Mouse (Mus musculus) left cerebral cortex, postnatal 14 days (tissue): ENCODE measurements around the gene Snu13. TPM values are rescaled to one million over a fixed set of nuclear protein-coding genes. Genes with fewer than 3 reads are reported as not detected.
A peak's percentile ranks its signal among the peaks of the same experiment; 100 is the strongest.

ENCODE experiments used
- DNase-seq, 2 experiments: peaks; one replicate each; pipeline ENCODE4 v3.0.0; 2021 to 2022; ENCODE audit warnings: low spot score in 2 of 2, mixed read lengths in 1 of 2
- intact Hi-C: fragments of 180-260 bp; cut with DNase I; formaldehyde crosslinking; loops from one replicate; pipeline ENCODE4 v1.15.1; 2025
- long read RNA-seq, 2 experiments: library from polyadenylated mRNA; stranded (forward); transcript quantifications; one replicate each; pipeline ENCODE4 v2.0.0; 2021
- total RNA-seq, 2 experiments: library from RNA; stranded (reverse); gene quantifications; 2 replicates each; pipeline ENCODE4 v1.2.3; 2021

Gene Snu13
- total RNA-seq, result 100 to 1,000 TPM in 1 of 2 experiments, 10 to 100 TPM in 1; 91.1 to 102 TPM
- long read RNA-seq, experiment 1, transcript Snu13-202 (3 exons, 2,077 nt), result major isoform, 137 of 147 reads
- long read RNA-seq, experiment 1, partial matches to known transcripts, result 1 of 147 reads
- long read RNA-seq, experiment 1, other reads (novel, unspliced or antisense), result 6 of 147 reads
- long read RNA-seq, experiment 2, transcript Snu13-202 (3 exons, 2,077 nt), result major isoform, 118 of 123 reads
- long read RNA-seq, experiment 2, partial matches to known transcripts, result 0 of 123 reads
- long read RNA-seq, experiment 2, other reads (novel, unspliced or antisense), result 5 of 123 reads

GRCm38 (mm10) chr15:82047080-82047883 is at the start of gene Snu13:
Snu13 (minus strand) TSS chr15:82047598.
- DNase-seq, result peak; percentile 88 to 94
- intact Hi-C loops, result no loop called here

- no peak for DNase-seq
Observed at GRCm38 (mm10) chr15:82091061-82091460, 43.7 kb upstream of the Snu13 start.

DNA sequence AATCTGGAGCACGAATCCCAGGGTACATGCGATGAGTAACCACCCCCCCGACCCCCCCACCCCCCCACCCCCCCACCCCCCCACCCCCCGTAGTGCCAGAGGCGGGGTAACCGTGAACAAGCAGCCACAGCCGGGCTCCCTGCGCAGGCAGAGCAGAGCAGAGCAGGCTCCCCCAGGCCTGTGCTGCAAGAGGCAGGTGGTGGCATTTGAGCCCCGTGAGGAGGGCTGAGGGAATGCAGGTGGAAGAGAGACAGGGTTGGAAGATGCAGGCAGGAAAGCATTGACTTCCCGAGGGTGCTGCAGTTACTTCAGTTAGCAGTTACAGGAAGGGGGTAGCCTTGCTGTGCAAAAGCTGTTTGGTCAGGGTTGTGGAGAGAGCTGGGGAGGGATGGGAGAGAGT is 39.9 kb upstream of the Snu13 start:
- intact Hi-C loops, result no loop called here
- DNase-seq, result peak; percentile 35 to 37

More at GRCm38 (mm10) chr15:82091061-82091460, 43.7 kb upstream of the Snu13 start:
- intact Hi-C loops, result no loop called here

DNA sequence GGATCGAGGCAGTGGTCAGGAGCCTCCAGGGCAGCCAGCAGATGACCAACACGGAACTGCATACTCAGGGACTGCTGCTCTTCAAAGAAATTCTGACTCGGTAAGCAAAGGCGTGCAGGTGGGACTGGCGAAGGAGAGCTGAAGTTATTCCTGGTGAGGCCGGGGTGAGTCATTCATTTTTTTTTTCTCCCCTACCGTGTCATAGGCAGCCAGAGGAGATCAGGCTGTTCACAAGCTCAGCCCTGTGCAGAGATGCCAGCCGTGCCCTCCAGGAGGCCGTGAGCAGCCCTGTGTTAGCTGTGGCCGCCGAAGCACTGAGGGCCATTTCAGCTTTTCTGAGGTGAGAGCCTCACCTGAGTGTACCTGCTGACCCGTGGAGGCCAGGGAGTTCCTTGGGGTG is 38.7 kb upstream of the Snu13 start:
- no peak for DNase-seq

GRCm38 (mm10) chr15:82085606-82086005 is 38.2 kb upstream of the Snu13 start:
- no peak for DNase-seq

More for the DNA sequence above, 38.7 kb upstream of the Snu13 start:
- intact Hi-C loops, result no loop called here

DNA sequence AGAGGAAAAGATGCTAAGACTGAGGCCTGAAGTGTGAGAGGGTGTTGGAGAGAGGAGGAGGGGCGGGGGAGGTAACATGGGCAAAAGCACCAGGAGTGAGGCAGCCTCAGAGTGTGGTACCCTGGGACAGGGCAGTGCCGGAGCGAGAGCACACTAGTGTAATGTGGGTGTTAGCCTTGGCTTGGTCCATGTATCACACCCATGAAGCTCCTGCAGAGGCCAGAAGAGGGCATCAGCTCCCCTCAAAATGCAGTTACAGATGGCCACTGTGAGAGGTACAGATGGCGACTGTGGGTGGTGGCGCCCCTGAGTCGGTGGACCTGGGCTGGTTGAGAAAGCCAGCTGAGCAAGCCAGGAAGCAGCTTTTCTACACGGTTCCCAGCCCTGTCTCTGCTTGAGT is 33.8 kb upstream of the Snu13 start:
- peak; percentile 48 to 67 for DNase-seq
- intact Hi-C loops, result no loop called here

More at GRCm38 (mm10) chr15:82085606-82086005, 38.2 kb upstream of the Snu13 start:
- intact Hi-C loops, result no loop called here

DNA sequence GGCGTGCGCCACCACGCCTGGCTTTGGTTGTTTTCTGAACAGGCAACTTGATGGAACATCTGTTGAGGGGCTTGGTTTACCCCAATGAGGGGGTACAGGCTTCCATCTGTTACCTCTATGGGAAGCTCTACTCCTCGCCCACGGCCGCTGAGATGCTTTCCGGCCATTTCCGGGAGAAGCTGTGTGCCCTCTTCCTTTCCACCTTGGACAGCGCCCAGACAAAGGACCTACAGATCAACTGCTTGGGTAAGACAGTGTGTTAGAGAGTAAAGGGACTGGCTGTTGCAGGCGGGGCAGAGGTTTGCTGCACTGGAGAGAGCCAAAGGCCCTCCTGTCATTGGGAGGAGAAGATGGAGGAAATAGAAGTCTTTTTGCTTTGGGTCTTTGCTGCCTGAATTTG is 32.5 kb upstream of the Snu13 start:
- intact Hi-C loops, result no loop called here
- DNase-seq, result no peak

DNA sequence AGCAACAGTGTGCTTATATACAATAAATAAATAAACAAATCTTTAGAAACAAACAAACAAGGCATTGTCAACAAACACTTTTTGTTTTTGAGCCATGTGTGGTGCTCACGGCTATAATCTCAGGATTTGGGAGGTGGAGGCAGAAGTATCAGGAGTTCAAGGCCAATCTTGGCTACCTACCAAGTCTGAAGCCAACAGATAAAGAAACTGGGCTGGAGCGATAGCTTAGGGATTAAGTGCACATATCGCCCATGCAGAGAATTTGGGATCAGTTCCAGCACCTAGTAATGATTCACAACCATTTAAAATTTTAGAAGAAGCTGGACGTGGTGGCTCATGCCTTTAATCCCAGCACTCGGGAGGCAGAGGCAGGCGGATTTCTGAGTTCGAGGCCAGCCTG is 26.1 kb upstream of the Snu13 start:
- intact Hi-C loops, result loop anchor here (2.0 kb wide), 1 partner anchor 159 kb away; no protein-coding TSS in a partner anchor
- DNase-seq, result no peak

DNA sequence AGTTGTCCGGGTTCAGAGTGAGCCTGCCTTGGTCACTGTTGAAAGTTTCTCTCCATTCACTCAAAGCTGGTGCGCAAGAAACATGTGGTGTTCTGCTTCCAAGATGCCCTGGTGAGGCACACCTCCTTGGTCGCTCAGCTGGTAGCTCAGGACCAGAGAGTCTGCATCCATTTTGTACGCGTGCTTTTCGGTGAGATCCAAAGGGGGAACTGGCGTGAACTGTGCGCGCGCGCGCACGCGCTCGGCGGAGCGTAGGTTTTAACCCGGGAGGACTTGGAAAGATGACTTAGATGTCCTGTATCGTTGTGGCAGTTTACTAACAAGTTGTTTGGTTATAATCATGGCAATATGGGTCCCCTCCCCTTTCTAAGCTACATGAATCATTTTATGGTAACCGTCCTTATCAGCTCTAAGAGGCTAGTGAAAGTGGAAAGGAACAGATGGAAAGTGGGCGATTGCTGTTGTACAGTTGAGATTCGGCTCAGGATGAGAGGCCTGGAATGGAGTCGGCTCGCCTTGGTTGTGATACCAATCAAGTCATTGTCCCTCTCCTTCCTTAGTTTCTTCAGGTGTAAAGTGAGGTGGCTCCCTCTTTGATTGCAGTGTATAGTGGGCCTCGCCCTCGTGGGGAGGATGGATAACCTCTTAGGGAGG is 24.5 kb upstream of the Snu13 start:
- intact Hi-C loops, result loop anchor here (2.0 kb wide), 1 partner anchor 161 kb away; no protein-coding TSS in a partner anchor
- DNase-seq, result peak in 1 of 2 experiments; percentile 34

- intact Hi-C loops, result loop anchor here (5.0 kb wide), 1 partner anchor 37 kb away; no protein-coding TSS in a partner anchor
- no peak for DNase-seq
Observed at GRCm38 (mm10) chr15:82069898-82070297, 22.5 kb upstream of the Snu13 start, which contains the start of gene Mei1. Mei1 (plus strand) TSS chr15:82069996.

DNA sequence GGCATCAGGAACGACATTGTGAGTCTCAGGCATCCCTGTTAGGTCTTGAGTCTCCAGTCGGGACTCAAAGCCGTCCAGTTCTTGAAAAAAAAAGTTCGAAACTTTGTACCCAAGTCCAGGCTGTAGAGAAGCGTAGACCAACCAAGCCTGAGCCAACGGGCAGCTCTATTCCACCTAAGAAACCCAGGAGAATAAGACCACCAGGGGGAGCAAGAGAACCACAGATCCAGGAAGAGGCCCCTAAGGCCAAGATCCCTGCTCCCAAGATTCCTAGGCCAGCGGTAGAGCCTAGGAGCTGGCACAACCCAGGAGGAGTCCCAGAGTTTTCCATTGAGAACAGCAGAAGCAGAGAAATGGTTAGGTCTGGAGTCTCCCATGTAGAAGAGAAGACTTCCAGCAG is 18.1 kb upstream of the Snu13 start:
- DNase-seq, result peak; percentile 83 to 89
- intact Hi-C loops, result loop anchor here (2.0 to 5.0 kb wide), 2 partner anchors 42 to 171 kb away; no protein-coding TSS in a partner anchor

- DNase-seq, result no peak
- intact Hi-C loops, result loop anchor here (2.0 kb wide), 1 partner anchor 173 kb away; no protein-coding TSS in a partner anchor
Observed at GRCm38 (mm10) chr15:82063909-82064308, 16.5 kb upstream of the Snu13 start.

DNA sequence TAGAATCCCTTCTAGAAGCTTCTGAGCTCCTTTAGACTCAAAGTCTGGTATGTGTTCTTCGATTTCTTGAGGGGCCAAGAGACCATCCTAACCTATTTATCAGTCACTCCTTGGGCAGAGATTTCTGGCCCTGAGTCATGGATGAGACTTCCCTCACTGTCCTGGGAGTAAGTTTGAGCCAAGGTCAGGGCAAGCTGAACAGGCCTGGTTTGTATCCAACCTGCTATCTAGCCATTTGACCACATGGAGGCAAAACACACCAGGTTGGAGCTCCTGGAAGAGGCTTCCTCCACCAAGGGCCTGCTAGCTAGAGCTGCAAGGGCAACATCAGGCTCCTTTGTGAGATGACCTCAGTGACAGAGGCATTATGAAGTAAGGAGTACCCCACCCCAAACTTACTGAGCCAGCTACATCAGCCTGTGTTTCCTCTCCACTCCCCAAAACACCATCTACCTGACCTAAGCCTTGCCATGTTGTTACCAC is 11.4 kb upstream of the Snu13 start, which contains the start of gene 4930407I10Rik:
Gene 4930407I10Rik, plus strand, starts transcription at position 433 of the 483 bp plus-strand sequence.
- intact Hi-C loops, result no loop called here
- DNase-seq, result no peak

- DNase-seq, result no peak
- intact Hi-C loops, result no loop called here
Observed at GRCm38 (mm10) chr15:82052544-82052943, 5.1 kb upstream of the Snu13 start.

- DNase-seq, result no peak
- intact Hi-C loops, result no loop called here
Observed at GRCm38 (mm10) chr15:82046246-82046891, 1.0 kb downstream of the Snu13 start.

- DNase-seq, result no peak
- intact Hi-C loops, result no loop called here
Observed at GRCm38 (mm10) chr15:82044166-82044784, 3.1 kb downstream of the Snu13 start.

- intact Hi-C loops, result no loop called here
- DNase-seq, result peak; percentile 62 to 65
Observed at GRCm38 (mm10) chr15:82040650-82041049, 6.7 kb downstream of the Snu13 start.

DNA sequence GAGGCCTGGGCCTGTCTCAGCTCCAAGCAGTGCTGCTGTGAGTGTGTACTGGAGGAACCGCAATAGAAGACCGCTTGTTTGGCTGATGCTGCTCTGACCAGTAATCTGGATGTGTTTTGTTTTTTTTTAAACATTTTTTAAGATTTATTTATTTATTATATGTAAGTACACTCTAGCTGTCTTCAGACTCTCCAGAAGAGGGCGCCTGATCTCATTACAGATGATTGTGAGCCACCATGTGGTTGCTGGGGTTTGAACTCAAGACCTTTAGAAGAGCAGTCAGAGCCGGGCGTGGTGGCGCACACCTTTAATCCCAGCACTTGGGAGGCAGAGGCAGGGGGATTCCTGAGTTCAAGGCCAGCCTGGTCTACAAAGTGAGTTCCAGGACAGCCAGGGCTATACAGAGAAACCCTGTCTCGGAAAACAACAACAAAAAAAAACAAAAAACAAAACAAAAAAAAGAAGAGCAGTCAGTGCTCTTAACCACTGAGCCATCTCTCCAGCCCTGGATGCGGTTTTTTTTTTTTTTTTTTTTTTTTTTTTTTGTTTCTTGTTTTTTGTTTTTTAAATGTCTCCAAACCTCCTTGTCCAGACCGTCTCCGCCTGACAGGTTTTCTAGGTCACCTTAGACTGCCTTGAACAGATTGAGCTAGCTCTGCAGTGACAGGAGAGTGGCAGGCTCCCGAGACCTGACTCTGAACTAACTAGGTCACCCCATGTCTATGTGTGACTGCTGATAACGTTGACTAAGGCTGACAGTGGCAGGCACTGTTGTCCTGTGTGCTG is 11.3 kb downstream of the Snu13 start:
- intact Hi-C loops, result no loop called here

More for the DNA sequence above, 11.3 kb downstream of the Snu13 start:
- DNase-seq, result peak; percentile 31 to 60
